Mouse (Mus musculus) gastrocnemius, adult 2 months (tissue): ENCODE measurements around the gene Tceanc2. TPM values are rescaled to one million over a fixed set of nuclear protein-coding genes. Genes with fewer than 3 reads are reported as not detected.

Source experiments
- DNase-seq: peaks from one replicate; pipeline ENCODE4 v3.0.0; 2022
- H3K27ac ChIP-seq: fragments of 200-600 bp; 2 replicates; pipeline ENCODE4 v1.8.1; 2022; ENCODE audit warnings: mild to moderate bottlenecking
- H3K4me3 ChIP-seq: fragments of 200-600 bp; 2 replicates; pipeline ENCODE4 v1.8.1; 2022; ENCODE audit warnings: mild to moderate bottlenecking, moderate library complexity
- CTCF ChIP-seq: fragments of 200-600 bp; IDR thresholded peaks from 2 replicates; pipeline ENCODE4 v1.8.1; 2022; ENCODE audit warnings: antibody characterized with exemption, mild to moderate bottlenecking, moderate library complexity
- intact Hi-C: fragments of 180-260 bp; cut with DNase I; formaldehyde crosslinking; loops from one replicate; pipeline ENCODE4 v1.15.1; 2025
- total RNA-seq, 2 experiments: library from RNA; stranded (reverse); gene quantifications; 2 replicates each; pipeline ENCODE4 v1.2.3; 2021

The Tceanc2 gene
- total RNA-seq, 2 experiments from 2014 or later: 12.6 to 13.2 TPM

GRCm38 (mm10) chr4:107135663-107136062 lies 43.3 kb downstream of the Tceanc2 start:
- intact Hi-C loops: no loop called here

GRCm38 (mm10) chr4:107134891-107135290 lies 44.0 kb downstream of the Tceanc2 start:
- DNase-seq: no peak
- TF ChIP-seq CTCF: no peak
- H3K4me3 ChIP-seq: no peak overlapping the region
- intact Hi-C loops: no loop called here
- no peak overlapping the region for H3K27ac ChIP-seq

More at GRCm38 (mm10) chr4:107135663-107136062, 43.3 kb downstream of the Tceanc2 start:
- Histone ChIP-seq H3K27ac (no peak overlapping the region), H3K4me3 (no peak overlapping the region)
- DNase-seq: peak; percentile 9
- TF ChIP-seq CTCF: no peak

GRCm38 (mm10) chr4:107130534-107130933 lies 48.4 kb downstream of the Tceanc2 start:
- no peak for DNase-seq
- intact Hi-C loops: no loop called here
- Histone ChIP-seq H3K27ac (no peak overlapping the region), H3K4me3 (no peak overlapping the region)
- no peak for TF ChIP-seq CTCF

GRCm38 (mm10) chr4:107129373-107129772 lies 49.5 kb downstream of the Tceanc2 start:
- no peak for TF ChIP-seq CTCF
- intact Hi-C loops: no loop called here
- DNase-seq: no peak
- Histone ChIP-seq H3K4me3 (no peak overlapping the region), H3K27ac (no peak overlapping the region)

- no peak overlapping the region for H3K27ac ChIP-seq
- intact Hi-C loops: no loop called here
- H3K4me3 ChIP-seq: no peak overlapping the region
- DNase-seq: no peak
- TF ChIP-seq CTCF: no peak
Measured at GRCm38 (mm10) chr4:107127901-107128669, 50.8 kb downstream of the Tceanc2 start.

GRCm38 (mm10) chr4:107126891-107127524 lies 51.9 kb downstream of the Tceanc2 start:
- intact Hi-C loops: no loop called here
- no peak overlapping the region for H3K4me3 ChIP-seq
- no peak overlapping the region for H3K27ac ChIP-seq
- TF ChIP-seq CTCF: no peak
- no peak for DNase-seq

GRCm38 (mm10) chr4:107126389-107126788 lies 52.5 kb downstream of the Tceanc2 start:
- no peak overlapping the region for H3K4me3 ChIP-seq
- intact Hi-C loops: no loop called here
- no peak overlapping the region for H3K27ac ChIP-seq
- DNase-seq: no peak
- TF ChIP-seq CTCF: no peak

- no peak overlapping the region for H3K27ac ChIP-seq
- H3K4me3 ChIP-seq: no peak overlapping the region
- peak; percentile 12; the same call in 1 of the 2 replicates for TF ChIP-seq CTCF
- intact Hi-C loops: no loop called here
- peak; percentile 8 for DNase-seq
Measured at GRCm38 (mm10) chr4:107125101-107125500, 53.8 kb downstream of the Tceanc2 start.

- intact Hi-C loops: loop anchor here (5.0 kb wide), 2 partner anchors 132 to 287 kb away; no protein-coding TSS in a partner anchor
- Histone ChIP-seq H3K27ac (no peak overlapping the region), H3K4me3 (no peak overlapping the region)
- DNase-seq: peak; percentile 12
- no peak for TF ChIP-seq CTCF
Measured at GRCm38 (mm10) chr4:107124376-107124775, 54.5 kb downstream of the Tceanc2 start.

- no peak overlapping the region for H3K4me3 ChIP-seq
- TF ChIP-seq CTCF: peak; percentile 64
- peak; percentile 64 for DNase-seq
- no peak overlapping the region for H3K27ac ChIP-seq
- intact Hi-C loops: loop anchor here (5.0 kb wide), 2 partner anchors 129 to 284 kb away; no protein-coding TSS in a partner anchor
Measured at GRCm38 (mm10) chr4:107121165-107121943, 57.6 kb downstream of the Tceanc2 start.

GRCm38 (mm10) chr4:107120676-107121075 lies 58.2 kb downstream of the Tceanc2 start:
- intact Hi-C loops: loop anchor here (5.0 kb wide), 2 partner anchors 128 to 283 kb away; no protein-coding TSS in a partner anchor
- no peak for DNase-seq
- TF ChIP-seq CTCF: no peak
- Histone ChIP-seq H3K4me3 (no peak overlapping the region), H3K27ac (no peak overlapping the region)

GRCm38 (mm10) chr4:107119056-107119455 lies 59.9 kb downstream of the Tceanc2 start:
- Histone ChIP-seq H3K4me3 (no peak overlapping the region), H3K27ac (no peak overlapping the region)
- no peak for DNase-seq
- intact Hi-C loops: no loop called here
- no peak for TF ChIP-seq CTCF
